Comparison of ENCODE assay signal across 11 mouse cellular contexts in the genomic region with DNA sequence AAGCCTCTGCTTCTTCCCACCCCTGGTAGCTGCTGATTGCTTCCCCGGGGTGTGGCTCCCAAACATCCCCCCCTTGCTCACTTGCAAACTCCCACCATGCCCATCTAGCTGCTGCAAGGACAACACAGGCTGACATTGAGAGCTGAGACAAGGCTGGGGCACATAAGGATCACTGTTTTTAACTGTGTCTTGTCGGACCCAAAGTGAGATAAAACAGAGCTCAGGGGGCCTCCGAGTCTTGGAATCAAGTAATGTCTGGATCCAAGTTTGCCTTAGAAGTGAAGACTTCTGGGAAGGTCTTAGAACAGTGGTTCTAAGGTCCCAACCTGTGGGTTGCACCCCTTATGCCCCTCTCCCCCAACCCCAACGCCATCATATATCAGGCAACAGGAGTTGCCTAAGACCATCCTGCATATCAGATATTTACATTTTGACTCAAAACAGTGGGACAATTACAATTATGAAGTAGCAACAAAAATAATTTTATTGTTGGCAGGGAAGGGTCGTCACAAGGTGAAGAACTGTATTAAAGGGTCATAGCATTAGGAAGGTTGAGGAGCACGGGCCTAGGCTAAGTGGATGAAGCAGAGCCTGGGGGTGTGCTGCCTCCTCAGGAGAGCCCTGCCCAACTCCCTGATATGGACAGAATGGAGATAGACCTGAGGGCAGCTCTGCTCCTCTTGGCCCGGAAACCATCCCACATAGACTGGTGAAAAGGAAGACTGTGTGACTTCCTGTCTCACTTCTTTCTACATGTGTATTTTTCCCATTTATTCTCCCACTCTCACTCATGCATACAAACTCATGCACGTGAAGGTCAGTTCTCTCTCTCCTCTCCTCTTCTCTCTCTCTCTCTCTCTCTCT. TPM values are rescaled to one million over a fixed set of nuclear protein-coding genes. Genes with fewer than 3 reads are reported as not detected.
DNase-seq lines count a peak whose midpoint lies in the region; ATAC-seq lines count a peak whose summit lies in the region.
"Not testable (repeated sequence)": the region's sequence is repeated elsewhere in the genome, so short reads cannot be mapped to it uniquely, and the experiment has no call there.
"Had no signal": no experiment of that assay in that cellular context is flagged by ENCODE, and none has a peak within 500 bp of the region (broad histone marks: within the 10 kb centered on the region; RNA-seq: fewer than 3 reads in every experiment).

No protein-coding gene starts in this region.

- not testable (repeated sequence) for H3K9ac ChIP-seq in embryonic facial prominence, embryonic 14.5 days (ENCODE audit: low read depth, low read length); hindbrain, embryonic 16.5 days (ENCODE audit: low read depth, low read length); lung, embryonic 15.5 days; neural tube, embryonic 13.5 days

- DNase-seq in adrenal gland, adult (ENCODE audit: inconsistent age in 2 of 2, low spot score in 1 of 2): peak; percentile 35 to 68
- not testable (repeated sequence) for DNase-seq in embryonic facial prominence, embryonic 14.5 days (ENCODE audit: low spot score)
- peak; percentile 16 to 25 for DNase-seq in layer of hippocampus, postnatal 25 days (ENCODE audit: extremely low spot score in 1 of 2, low spot score in 1 of 2)
- peak; percentile 32 to 45 for DNase-seq in thymus, postnatal 10 days (ENCODE audit: low spot score in 2 of 2)

- peak; percentile 63; the same call in 1 of the 2 replicates for ATAC-seq in embryonic facial prominence, embryonic 14.5 days (ENCODE audit: low read depth)
- ATAC-seq in granulocyte monocyte progenitor cell, adult 5-6 weeks (replicated peaks; ENCODE audit: poor library complexity, severe bottlenecking): peak; percentile 40
- peak; percentile 84 for ATAC-seq in hindbrain, embryonic 16.5 days
- ATAC-seq in lung, embryonic 15.5 days (ENCODE audit: borderline replicate concordance, extremely low read depth, low FRiP score, low TSS enrichment): peak; percentile 79
- ATAC-seq in neural tube, embryonic 13.5 days (ENCODE audit: low read depth): peak; percentile 71; the same call in 1 of the 2 replicates

- H3K36me3 ChIP-seq in embryonic facial prominence, embryonic 14.5 days (ENCODE audit: control insufficient read depth, insufficient read depth, low read length); hindbrain, embryonic 16.5 days (ENCODE audit: control insufficient read depth, insufficient read depth, low read length); lung, embryonic 15.5 days; neural tube, embryonic 13.5 days: not testable (repeated sequence)

- WGBS in embryonic facial prominence, embryonic 14.5 days: 81% methylated on average over 4 of the region's 8 CpGs
- 71% methylated on average over 4 of the region's 8 CpGs for WGBS in hindbrain, embryonic 16.5 days
- 74% methylated on average over 4 of the region's 8 CpGs for WGBS in lung, embryonic 15.5 days
- WGBS in neural tube, embryonic 13.5 days: 89% methylated on average over 4 of the region's 8 CpGs

- not testable (repeated sequence) for H3K27me3 ChIP-seq in embryonic facial prominence, embryonic 14.5 days (replicated peaks; ENCODE audit: control insufficient read depth, insufficient read depth, low read length); hindbrain, embryonic 16.5 days (replicated peaks; ENCODE audit: control insufficient read depth, insufficient read depth, low read length); lung, embryonic 15.5 days; neural tube, embryonic 13.5 days

- H3K4me3 ChIP-seq in embryonic facial prominence, embryonic 14.5 days (ENCODE audit: low read depth, low read length); hindbrain, embryonic 16.5 days (ENCODE audit: low read length); lung, embryonic 15.5 days; neural tube, embryonic 13.5 days: not testable (repeated sequence)

- H3K4me1 ChIP-seq in embryonic facial prominence, embryonic 14.5 days (ENCODE audit: control insufficient read depth, insufficient read depth, low read length); hindbrain, embryonic 16.5 days (ENCODE audit: control insufficient read depth, insufficient read depth, low read depth, low read length); lung, embryonic 15.5 days; neural tube, embryonic 13.5 days (replicated peaks): not testable (repeated sequence)

- H3K4me2 ChIP-seq in embryonic facial prominence, embryonic 14.5 days (ENCODE audit: low read depth, low read length); hindbrain, embryonic 16.5 days (ENCODE audit: low read length); lung, embryonic 15.5 days; neural tube, embryonic 13.5 days: not testable (repeated sequence)

- H3K9me3 ChIP-seq in embryonic facial prominence, embryonic 14.5 days (ENCODE audit: control insufficient read depth, low read length); hindbrain, embryonic 16.5 days (ENCODE audit: control insufficient read depth, low read length); lung, embryonic 15.5 days; neural tube, embryonic 13.5 days: not testable (repeated sequence)

- H3K27ac ChIP-seq in embryonic facial prominence, embryonic 14.5 days (replicated peaks; ENCODE audit: low read depth, low read length); hindbrain, embryonic 16.5 days (ENCODE audit: low read depth, low read length); lung, embryonic 15.5 days; neural tube, embryonic 13.5 days (replicated peaks): not testable (repeated sequence)

RNA-seq across cellular contexts. Expression of a gene that starts 16.0 kb away (rescaled TPM):
- polyA plus RNA-seq in embryonic facial prominence, embryonic 14.5 days (2014; fragmentation: Nextera tagmentation; extraction: Ambion mirVana): not detected in 2 replicates
- total RNA-seq in granulocyte monocyte progenitor cell, adult 5-6 weeks (2014; fragmentation: Nextera tagmentation): not detected in 2 replicates
- total RNA-seq in granulocyte monocyte progenitor cell, adult 5-6 weeks (2017): not detected in 2 replicates
- polyA plus RNA-seq in hindbrain, embryonic 16.5 days (2015; fragmentation: Nextera tagmentation; extraction: Ambion mirVana): 0.16 TPM in 1 of 2 replicates, not detected in the other
- 1 to 10 TPM in 1 of 2 experiments, under 1 TPM in 1; 0.54 to 1.3 TPM for total RNA-seq in layer of hippocampus, postnatal 25 days (2021)
- 0.10 TPM in 1 of 2 replicates, not detected in the other for polyA plus RNA-seq in lung, embryonic 15.5 days (2015; fragmentation: Nextera tagmentation; extraction: Ambion mirVana)
- not detected in 2 replicates for polyA plus RNA-seq in neural tube, embryonic 13.5 days (2015; fragmentation: Nextera tagmentation; extraction: Ambion mirVana)
- polyA plus RNA-seq: C2C12; hindbrain, embryonic 10.5 days; macrophage had no signal
